Mouse (Mus musculus): ENCODE data around the gene Itpk1. TPM values are rescaled to one million over a fixed set of nuclear protein-coding genes. Genes with fewer than 3 reads are reported as not detected.

The Itpk1 gene
- polyA plus RNA-seq, 2 experiments from 2014 or later: 16.2 to 18.4 TPM

GRCm38 (mm10) chr12:102689773-102690563 lies 14.8 kb downstream of the Itpk1 start:
- ATAC-seq: peak; percentile 92

- ATAC-seq: no peak
Observed at GRCm38 (mm10) chr12:102686321-102686720, 18.4 kb downstream of the Itpk1 start.

GRCm38 (mm10) chr12:102685523-102685931 lies 19.2 kb downstream of the Itpk1 start:
- no peak for ATAC-seq

GRCm38 (mm10) chr12:102684720-102685386 lies 19.9 kb downstream of the Itpk1 start:
- no peak for ATAC-seq

GRCm38 (mm10) chr12:102683979-102684378 lies 20.8 kb downstream of the Itpk1 start:
- no peak for ATAC-seq

- no peak for ATAC-seq
Observed at GRCm38 (mm10) chr12:102683438-102683837, 21.3 kb downstream of the Itpk1 start.

- ATAC-seq: no peak
Observed at GRCm38 (mm10) chr12:102682722-102683299, 21.9 kb downstream of the Itpk1 start.

GRCm38 (mm10) chr12:102682085-102682484 lies 22.6 kb downstream of the Itpk1 start:
- no peak for ATAC-seq

- peak; percentile 19 for ATAC-seq
Observed at GRCm38 (mm10) chr12:102681590-102681989, 23.1 kb downstream of the Itpk1 start.

- no peak for ATAC-seq
Observed at GRCm38 (mm10) chr12:102678820-102679219, 25.9 kb downstream of the Itpk1 start.

GRCm38 (mm10) chr12:102677089-102677488 lies 27.6 kb downstream of the Itpk1 start:
- no peak for ATAC-seq

GRCm38 (mm10) chr12:102674556-102674955 lies 30.2 kb downstream of the Itpk1 start:
- ATAC-seq: peak; percentile 70

GRCm38 (mm10) chr12:102674123-102674522 lies 30.6 kb downstream of the Itpk1 start:
- ATAC-seq: peak; percentile 24

GRCm38 (mm10) chr12:102672857-102673839 lies 31.6 kb downstream of the Itpk1 start:
- ATAC-seq: peak; percentile 44

GRCm38 (mm10) chr12:102672176-102672575 lies 32.6 kb downstream of the Itpk1 start:
- peak; percentile 2 for ATAC-seq

- no peak for ATAC-seq
Observed at GRCm38 (mm10) chr12:102670848-102671247, 33.9 kb downstream of the Itpk1 start.

- no peak for ATAC-seq
Observed at GRCm38 (mm10) chr12:102665465-102666202, 39.1 kb downstream of the Itpk1 start.

GRCm38 (mm10) chr12:102664052-102664448 lies 40.7 kb downstream of the Itpk1 start:
- ATAC-seq: no peak

- ATAC-seq: no peak
Observed at GRCm38 (mm10) chr12:102663349-102664051, 41.2 kb downstream of the Itpk1 start.

GRCm38 (mm10) chr12:102661772-102662171 lies 43.0 kb downstream of the Itpk1 start:
- no peak for ATAC-seq
